Mouse (Mus musculus) ES-E14 (cell line): ENCODE results near the gene Phospho1. TPM values are rescaled to one million over a fixed set of nuclear protein-coding genes. Genes with fewer than 3 reads are reported as not detected.

ENCODE experiments used
- DNase-seq: peaks from one replicate; pipeline ENCODE4 v3.0.0-alpha.2; 2013; ENCODE audit warnings: low read depth, low spot score
- H3K27ac ChIP-seq: 2 replicates; pipeline ENCODE4 v1.5.1; 2012; ENCODE audit warnings: low read depth, mild to moderate bottlenecking, low read length, moderate library complexity, mixed read lengths; ENCODE audit not compliant: poor library complexity, insufficient read depth, severe bottlenecking
- H3K36me3 ChIP-seq: 2 replicates; pipeline ENCODE4 v1.6.1; 2012; ENCODE audit warnings: mild to moderate bottlenecking, low read length, moderate library complexity, mixed read lengths; ENCODE audit not compliant: control insufficient read depth, poor library complexity, insufficient read depth, severe bottlenecking
- H3K4me1 ChIP-seq, 2 experiments: fragments of 150-350 bp in 1 of 2; sonication (generic) in 1 of 2; 2 replicates each; pipeline ENCODE4 v1.6.1; 2012; ENCODE audit warnings: low read length in 2 of 2, mild to moderate bottlenecking in 1 of 2, mixed read lengths in 1 of 2; ENCODE audit not compliant: control insufficient read depth in 2 of 2, insufficient read depth in 2 of 2, poor library complexity in 1 of 2
- H3K4me3 ChIP-seq, 2 experiments: fragments of 150-350 bp in 1 of 2; sonication (generic) in 1 of 2; 2 replicates each; pipeline ENCODE4 v1.5.1; 2012; ENCODE audit warnings: low read length in 2 of 2, low read depth in 1 of 2, mild to moderate bottlenecking in 1 of 2, mixed read lengths in 1 of 2; ENCODE audit not compliant: insufficient read depth in 1 of 2, poor library complexity in 1 of 2, severe bottlenecking in 1 of 2
- H3K9ac ChIP-seq: 2 replicates; pipeline ENCODE4 v1.6.1; 2012; ENCODE audit warnings: low read depth, mild to moderate bottlenecking, low read length, mixed read lengths; ENCODE audit not compliant: poor library complexity, insufficient read depth, severe bottlenecking
- H3K9me3 ChIP-seq: fragments of 150-350 bp; sonication (generic); 2 replicates; pipeline ENCODE4 v1.6.1; 2012; ENCODE audit warnings: low read depth, mild to moderate bottlenecking, low read length; ENCODE audit not compliant: control insufficient read depth, insufficient read depth
- CHD2 ChIP-seq: IDR thresholded peaks from 2 replicates; pipeline ENCODE4 v1.6.1; 2014; ENCODE audit warnings: mild to moderate bottlenecking, low read depth, low read length, inconsistent platforms
- HCFC1 ChIP-seq: IDR thresholded peaks from 2 replicates; pipeline ENCODE4 v1.6.1; 2012; ENCODE audit warnings: low read length, inconsistent platforms, borderline replicate concordance; ENCODE audit not compliant: insufficient read depth
- MAFK ChIP-seq: IDR thresholded peaks from 2 replicates; pipeline ENCODE4 v1.6.1; 2014; ENCODE audit warnings: mild to moderate bottlenecking, low read depth, low read length, inconsistent platforms; ENCODE audit not compliant: insufficient read depth
- ZC3H11A ChIP-seq: IDR thresholded peaks from 2 replicates; pipeline ENCODE4 v1.6.1; 2012; ENCODE audit warnings: low read depth, mild to moderate bottlenecking, inconsistent platforms, low read length, borderline replicate concordance
- ZNF384 ChIP-seq: IDR thresholded peaks from 2 replicates; pipeline ENCODE4 v1.6.1; 2012; ENCODE audit warnings: low read depth, low read length, inconsistent platforms
- in situ Hi-C, 2 experiments: fragments of 600-800 bp; cut with MboI; formaldehyde crosslinking; loops; one replicate each; pipeline ENCODE4 v1.15.1; 2025; ENCODE audit warnings: low sequenced_read_pairs in 2 of 2, inconsistent platforms in 1 of 2; ENCODE audit not compliant: unreplicated experiment in 2 of 2
- total RNA-seq: library from RNA; depleted of rRNA; stranded (reverse); fragments of 300-350 nt; gene quantifications from 2 replicates; pipeline ENCODE4 v1.2.3, GENCODE M21; 2012

The Phospho1 gene
- total RNA-seq, 1 experiment: 2.6 TPM

DNA sequence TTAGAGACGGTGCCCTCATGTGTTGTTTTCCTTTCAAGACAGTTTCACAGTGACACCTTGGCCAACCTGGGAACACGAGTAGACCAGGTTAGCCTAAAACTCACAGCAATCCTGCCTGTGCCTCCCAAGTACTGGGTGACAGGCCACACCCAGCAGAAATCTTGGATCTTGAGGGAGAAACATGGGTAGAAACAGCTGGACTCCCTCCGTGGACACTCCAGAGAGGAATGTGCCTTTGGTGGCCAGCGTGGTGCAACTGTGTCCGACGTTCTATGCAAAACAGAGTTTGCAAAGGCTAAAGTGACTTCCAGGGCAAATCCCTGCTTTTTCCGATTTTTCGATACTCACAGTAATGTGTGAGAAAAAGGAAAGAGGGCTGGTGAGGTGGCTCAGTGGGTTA lies 43.8 kb upstream of the Phospho1 start:
- Histone ChIP-seq H3K9ac (no peak overlapping the region), H3K9me3 (no peaks in the 10 kb centered on the region), H3K4me1 (peaks cover 0 to 9% of the 10 kb centered on the region in 2 experiments; a peak in 3 of 4 replicates), H3K27ac (no peak overlapping the region), H3K36me3 (peaks cover 3% of the 10 kb centered on the region; the same call in 1 of the 2 replicates), H3K4me3 (no peak overlapping the region)
- TF ChIP-seq CHD2 (no peak), ZC3H11A (no peak), ZNF384 (no peak)
- in situ Hi-C loops: no loop called here
- DNase-seq: no peak

DNA sequence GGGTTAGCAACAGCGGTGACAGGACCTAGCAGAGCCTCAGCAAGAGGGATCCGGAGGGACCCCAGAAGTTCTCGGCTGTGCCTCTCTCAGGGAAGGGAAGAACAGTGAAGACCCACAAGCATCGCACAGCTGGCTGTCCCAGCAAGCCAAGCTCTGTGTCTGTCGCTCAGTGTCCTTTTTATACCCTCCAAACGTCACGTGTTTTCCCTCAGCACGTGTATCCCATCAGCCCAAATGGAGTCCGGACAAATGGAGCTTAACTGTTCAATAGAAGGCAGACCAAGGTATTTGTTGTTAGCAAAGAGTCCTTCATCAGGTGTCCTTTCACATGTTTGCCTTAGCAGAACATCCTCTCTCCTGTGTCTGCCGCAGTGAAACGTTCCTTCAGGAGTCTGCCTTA lies 42.7 kb upstream of the Phospho1 start:
- Histone ChIP-seq H3K9me3 (no peaks in the 10 kb centered on the region), H3K27ac (no peak overlapping the region), H3K4me3 (no peak overlapping the region), H3K36me3 (no peaks in the 10 kb centered on the region; the same call in 1 of the 2 replicates), H3K9ac (no peak overlapping the region), H3K4me1 (peaks cover 0 to 9% of the 10 kb centered on the region in 2 experiments; a peak in 3 of 4 replicates)
- in situ Hi-C loops: no loop called here
- TF ChIP-seq ZC3H11A (no peak), ZNF384 (no peak), MAFK (no peak), CHD2 (no peak)
- DNase-seq: no peak

DNA sequence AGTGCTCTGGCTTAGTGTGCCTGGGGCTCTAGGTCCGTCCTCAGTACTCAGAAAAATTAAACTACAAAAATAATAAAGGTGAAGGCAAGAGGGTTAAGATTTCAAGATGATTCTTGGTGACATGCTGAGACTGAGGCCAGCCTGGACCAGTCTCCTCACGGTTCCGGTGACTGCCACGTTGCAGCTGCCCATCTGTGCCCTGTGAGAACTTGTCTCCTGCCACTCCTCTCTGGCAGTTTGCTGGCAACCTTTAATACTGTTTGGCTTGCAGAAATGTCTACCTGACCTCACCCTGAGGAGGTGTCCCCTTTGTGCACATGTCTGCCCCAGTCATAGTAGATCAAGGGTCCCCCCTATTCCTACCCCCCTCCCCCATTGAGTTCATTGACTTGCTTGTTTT lies 40.8 kb upstream of the Phospho1 start:
- peaks cover 0 to 2% of the 10 kb centered on the region in 2 experiments; a peak in 3 of 4 replicates for H3K4me1 ChIP-seq
- H3K9me3 ChIP-seq: no peaks in the 10 kb centered on the region
- no peaks in the 10 kb centered on the region for H3K36me3 ChIP-seq
- DNase-seq: no peak
- in situ Hi-C loops: no loop called here
- H3K27ac ChIP-seq: no peak overlapping the region
- H3K4me3 ChIP-seq: no peak overlapping the region
- H3K9ac ChIP-seq: no peak overlapping the region
- TF ChIP-seq MAFK: no peak
- TF ChIP-seq ZNF384: no peak
- no peak for TF ChIP-seq ZC3H11A
- no peak for TF ChIP-seq HCFC1
- TF ChIP-seq CHD2: no peak

DNA sequence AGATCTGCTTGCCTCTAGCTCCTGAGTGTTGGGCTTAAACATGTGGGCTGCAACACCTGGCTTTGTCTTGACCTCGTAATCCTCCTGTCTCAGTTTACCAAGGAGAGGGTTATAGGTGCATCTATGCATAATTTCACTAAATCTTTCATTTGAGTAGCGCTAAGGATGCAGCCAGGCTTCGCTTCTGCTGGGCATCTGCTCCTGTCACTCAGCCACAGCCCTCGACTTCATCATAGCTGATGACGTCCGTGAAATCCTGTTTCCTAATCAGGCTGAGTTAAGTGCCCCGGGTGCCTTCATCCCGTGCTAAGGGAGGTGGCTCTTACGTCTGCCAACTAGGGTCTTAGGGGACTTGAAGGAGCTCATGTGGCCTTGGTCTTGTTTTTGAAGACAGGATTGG lies 40.3 kb upstream of the Phospho1 start:
- Histone ChIP-seq H3K4me1 (peaks cover 0 to 2% of the 10 kb centered on the region in 2 experiments; a peak in 3 of 4 replicates), H3K9ac (no peak overlapping the region), H3K27ac (no peak overlapping the region), H3K36me3 (no peaks in the 10 kb centered on the region), H3K4me3 (no peak overlapping the region), H3K9me3 (no peaks in the 10 kb centered on the region)
- in situ Hi-C loops: no loop called here
- no peak for DNase-seq
- TF ChIP-seq CHD2 (no peak), MAFK (no peak), ZC3H11A (no peak), ZNF384 (no peak), HCFC1 (no peak)

DNA sequence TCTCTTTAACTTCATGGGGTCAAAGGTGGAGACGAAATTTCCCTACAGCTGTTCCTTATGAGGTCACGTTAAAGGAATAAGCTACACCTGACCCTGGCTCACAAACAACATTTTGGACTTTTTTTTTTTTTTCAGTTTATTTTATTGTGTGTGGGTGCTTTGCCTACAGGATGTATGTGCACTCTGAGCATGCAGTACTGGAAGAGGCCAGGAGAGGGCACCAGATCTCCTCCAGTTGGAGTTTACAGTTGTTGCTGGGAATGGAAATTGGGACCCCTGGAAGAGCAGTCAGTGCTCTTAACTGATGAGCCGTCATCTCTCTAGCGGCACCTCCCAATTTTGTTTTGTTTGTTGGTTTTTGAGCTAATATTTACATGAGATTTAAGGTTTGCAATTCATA lies 38.6 kb upstream of the Phospho1 start:
- Histone ChIP-seq H3K27ac (no peak overlapping the region), H3K4me3 (no peak overlapping the region), H3K9me3 (no peaks in the 10 kb centered on the region), H3K36me3 (no peaks in the 10 kb centered on the region), H3K4me1 (peaks cover 0 to 4% of the 10 kb centered on the region in 2 experiments; a peak in 3 of 4 replicates), H3K9ac (no peak overlapping the region)
- TF ChIP-seq CHD2 (no peak), ZC3H11A (peak; percentile 63; the same call in 1 of the 2 replicates), MAFK (no peak), HCFC1 (0 out of 2 replicates have a peak, but pooled peaks have one; percentile 37), ZNF384 (peak; percentile 90)
- in situ Hi-C loops: no loop called here
- peak; percentile 80 for DNase-seq
